Mouse (Mus musculus) MEL (cell line): ENCODE results near the gene Mrpl10. TPM values are rescaled to one million over a fixed set of nuclear protein-coding genes. Genes with fewer than 3 reads are reported as not detected.

Source experiments
- DNase-seq: peaks from one replicate; pipeline ENCODE4 v3.0.0; 2011; ENCODE audit warnings: low read depth, low spot score
- H3K27ac ChIP-seq: 2 replicates; pipeline ENCODE4 v1.5.1; 2012; ENCODE audit warnings: low read depth, mild to moderate bottlenecking, control low read depth, low read length, moderate library complexity; ENCODE audit not compliant: control insufficient read depth
- H3K27me3 ChIP-seq, 2 experiments: fragments of 150-350 bp in 1 of 2; sonication (generic) in 1 of 2; 2 replicates each; pipeline ENCODE4 v1.6.1; 2012; ENCODE audit warnings: low read length in 2 of 2, mild to moderate bottlenecking in 2 of 2, improper control_type of control experiment in 1 of 2, moderate library complexity in 1 of 2; ENCODE audit not compliant: insufficient read depth in 2 of 2, control insufficient read depth in 1 of 2
- H3K36me3 ChIP-seq, 2 experiments: 2 replicates each; pipeline ENCODE4 v1.6.1; 2012 to 2014; ENCODE audit warnings: low read length in 2 of 2, improper control_type of control experiment in 1 of 2, inconsistent platforms in 1 of 2, mild to moderate bottlenecking in 1 of 2; ENCODE audit not compliant: insufficient read depth in 2 of 2, control insufficient read depth in 1 of 2
- H3K4me1 ChIP-seq, 2 experiments: fragments of 150-350 bp in 1 of 2; sonication (generic) in 1 of 2; 2 replicates each; pipeline ENCODE4 v1.6.1; 2012; ENCODE audit warnings: low read length in 2 of 2, improper control_type of control experiment in 1 of 2, mild to moderate bottlenecking in 1 of 2; ENCODE audit not compliant: insufficient read depth in 2 of 2, control insufficient read depth in 1 of 2
- H3K4me3 ChIP-seq, 2 experiments: fragments of 150-350 bp in 1 of 2; sonication (generic) in 1 of 2; 2 replicates each; pipeline ENCODE4 v1.5.1; 2012; ENCODE audit warnings: low read depth in 2 of 2, low read length in 2 of 2, mild to moderate bottlenecking in 2 of 2, moderate library complexity in 2 of 2, control low read depth in 1 of 2, improper control_type of control experiment in 1 of 2; ENCODE audit not compliant: control insufficient read depth in 1 of 2, insufficient read depth in 1 of 2
- H3K79me2 ChIP-seq: 2 replicates; pipeline ENCODE4 v1.6.1; 2012; ENCODE audit warnings: mild to moderate bottlenecking, low read length, moderate library complexity; ENCODE audit not compliant: control insufficient read depth, poor library complexity, insufficient read depth
- H3K9ac ChIP-seq: 2 replicates; pipeline ENCODE4 v1.6.1; 2012; ENCODE audit warnings: low read depth, mild to moderate bottlenecking, control low read depth, low read length, moderate library complexity; ENCODE audit not compliant: control insufficient read depth, poor library complexity, severe bottlenecking
- H3K9me3 ChIP-seq: fragments of 150-350 bp; sonication (generic); replicated peaks from 2 replicates; pipeline ENCODE4 v1.6.1; 2012; ENCODE audit warnings: mild to moderate bottlenecking, low read length, improper control_type of control experiment, moderate library complexity; ENCODE audit not compliant: insufficient read depth
- CHD1 ChIP-seq: IDR thresholded peaks from 2 replicates; pipeline ENCODE4 v1.6.1; 2012; ENCODE audit warnings: low read depth, mild to moderate bottlenecking, inconsistent platforms, low read length, improper control_type of control experiment
- CTCF ChIP-seq, 3 experiments: IDR thresholded peaks in 2 of 3; conservative IDR thresholded peaks in 1 of 3; 2 replicates each; pipeline ENCODE4 v1.5.1; 2011 to 2012; ENCODE audit warnings: low read length in 3 of 3, low read depth in 2 of 3, mild to moderate bottlenecking in 2 of 3, improper control_type of control experiment in 1 of 3, inconsistent platforms in 1 of 3, mixed read lengths in 1 of 3, moderate library complexity in 1 of 3; ENCODE audit not compliant: control insufficient read depth in 1 of 3, insufficient read depth in 1 of 3, poor library complexity in 1 of 3, severe bottlenecking in 1 of 3
- ETS1 ChIP-seq: IDR thresholded peaks from 2 replicates; pipeline ENCODE4 v1.6.1; 2012; ENCODE audit warnings: low read depth, mild to moderate bottlenecking, inconsistent platforms, low read length, improper control_type of control experiment, moderate library complexity
- GATA1 ChIP-seq: IDR thresholded peaks from 2 replicates; pipeline ENCODE4 v1.6.1; 2011; ENCODE audit warnings: low read depth, low read length, improper control_type of control experiment
- MAX ChIP-seq: IDR thresholded peaks from 2 replicates; pipeline ENCODE4 v1.6.1; 2011; ENCODE audit warnings: low read length, improper control_type of control experiment
- MAZ ChIP-seq: IDR thresholded peaks from 2 replicates; pipeline ENCODE4 v1.6.1; 2012; ENCODE audit warnings: low read depth, mild to moderate bottlenecking, inconsistent platforms, low read length, improper control_type of control experiment
- MXI1 ChIP-seq: IDR thresholded peaks from 2 replicates; pipeline ENCODE4 v1.6.1; 2011; ENCODE audit warnings: mild to moderate bottlenecking, low read depth, low read length, improper control_type of control experiment
- MYC ChIP-seq: IDR thresholded peaks from 2 replicates; pipeline ENCODE4 v1.6.1; 2011; ENCODE audit warnings: low read depth, mild to moderate bottlenecking, low read length, improper control_type of control experiment, moderate library complexity
- NRF1 ChIP-seq: IDR thresholded peaks from 2 replicates; pipeline ENCODE4 v1.6.1; 2014; ENCODE audit warnings: low read depth, mild to moderate bottlenecking, inconsistent platforms, low read length, improper control_type of control experiment, moderate library complexity; ENCODE audit not compliant: poor library complexity, insufficient read depth, severe bottlenecking
- POLR2A ChIP-seq, 2 experiments: IDR thresholded peaks; 2 replicates each; pipeline ENCODE4 v1.6.1; 2011 to 2012; ENCODE audit warnings: low read length in 2 of 2, mild to moderate bottlenecking in 2 of 2, control low read depth in 1 of 2, improper control_type of control experiment in 1 of 2, low read depth in 1 of 2, moderate library complexity in 1 of 2; ENCODE audit not compliant: control insufficient read depth in 1 of 2, insufficient read depth in 1 of 2, poor library complexity in 1 of 2
- RAD21 ChIP-seq: IDR thresholded peaks from 2 replicates; pipeline ENCODE4 v1.6.1; 2011; ENCODE audit warnings: mild to moderate bottlenecking, low read depth, low read length, improper control_type of control experiment
- SIN3A ChIP-seq: IDR thresholded peaks from 2 replicates; pipeline ENCODE4 v1.6.1; 2012; ENCODE audit warnings: low read length, improper control_type of control experiment, inconsistent platforms
- SMC3 ChIP-seq: IDR thresholded peaks from 2 replicates; pipeline ENCODE4 v1.6.1; 2011; ENCODE audit warnings: low read depth, low read length, improper control_type of control experiment
- TBP ChIP-seq: IDR thresholded peaks from 2 replicates; pipeline ENCODE4 v1.8.0; 2011; ENCODE audit warnings: low read depth, low read length, improper control_type of control experiment
- USF2 ChIP-seq, 2 experiments: IDR thresholded peaks; 2 replicates each; pipeline ENCODE4 v1.6.1; 2011 to 2012; ENCODE audit warnings: improper control_type of control experiment in 2 of 2, low read length in 2 of 2, borderline replicate concordance in 1 of 2, inconsistent platforms in 1 of 2, low read depth in 1 of 2, mild to moderate bottlenecking in 1 of 2; ENCODE audit not compliant: insufficient read depth in 1 of 2
- ZC3H11A ChIP-seq: IDR thresholded peaks from 2 replicates; pipeline ENCODE4 v1.6.1; 2012; ENCODE audit warnings: low read depth, mild to moderate bottlenecking, inconsistent platforms, low read length, improper control_type of control experiment
- ZKSCAN1 ChIP-seq: IDR thresholded peaks from 2 replicates; pipeline ENCODE4 v1.6.1; 2012; ENCODE audit warnings: low read depth, mild to moderate bottlenecking, inconsistent platforms, low read length, improper control_type of control experiment, moderate library complexity
- ZNF384 ChIP-seq: IDR thresholded peaks from 2 replicates; pipeline ENCODE4 v1.6.1; 2012; ENCODE audit warnings: low read depth, mild to moderate bottlenecking, inconsistent platforms, low read length, improper control_type of control experiment
- polyA plus RNA-seq, 2 experiments: library from polyadenylated mRNA; stranded (reverse) in 1 of 2; unstranded in 1 of 2; fragments of >175 nt in 1 of 2; fragments of >200 nt in 1 of 2; gene quantifications; 2 replicates each; pipeline versions ENCODE4 v1.2.1 to v1.2.4; 2012; ENCODE audit warnings: low replicate concordance in 2 of 2, low read depth in 1 of 2; ENCODE audit not compliant: insufficient read length in 2 of 2, insufficient read depth in 1 of 2, missing spikeins in 1 of 2
- total RNA-seq: library from RNA; depleted of rRNA; stranded (reverse); fragments of 300-350 nt; gene quantifications from 2 replicates; pipeline ENCODE4 v1.2.3, GENCODE M21; 2012

Mrpl10 gene
- total and polyA plus RNA-seq, 3 experiments = 79.3 to 106 TPM; not detected in 1

DNA sequence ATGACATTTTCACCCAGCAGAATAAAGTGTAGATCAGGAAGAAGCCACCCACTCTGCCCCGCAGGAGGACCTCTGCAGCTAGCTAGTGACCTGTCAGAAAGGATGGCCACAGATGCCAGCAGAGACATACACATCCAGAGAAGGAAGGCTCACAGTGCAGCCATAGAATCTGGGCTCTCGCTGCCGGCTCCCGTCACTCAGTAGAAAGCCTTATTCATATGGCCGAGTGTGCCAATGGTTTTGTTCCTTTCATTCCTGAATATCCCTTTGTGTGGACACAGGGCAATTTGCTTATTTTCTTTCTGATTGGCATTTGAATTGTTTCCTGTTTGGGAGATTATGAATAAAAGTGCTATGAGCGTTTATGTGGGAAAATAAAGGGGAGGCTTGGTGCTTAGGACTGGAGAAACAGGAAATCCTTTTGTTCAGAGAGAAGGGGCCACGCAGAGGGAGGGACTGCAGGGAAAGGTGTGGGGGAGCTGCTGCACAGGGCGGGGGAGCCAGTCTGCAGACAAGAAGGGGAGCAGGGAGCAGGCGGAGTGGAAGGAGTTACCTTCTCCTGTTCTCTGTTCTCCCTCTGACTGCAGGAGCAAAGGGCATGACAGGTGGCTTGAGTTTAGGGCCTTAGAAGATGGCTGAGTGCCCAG lies 22.0 kb downstream of the Mrpl10 start:
- H3K4me3 ChIP-seq = no peak overlapping the region
- H3K4me1 ChIP-seq = no peaks in the 10 kb centered on the region
- H3K27ac ChIP-seq = no peak overlapping the region
- no peaks in the 10 kb centered on the region for H3K9me3 ChIP-seq
- H3K79me2 ChIP-seq = no peaks in the 10 kb centered on the region
- H3K36me3 ChIP-seq = no peaks in the 10 kb centered on the region; a peak in 2 of 4 replicates
- H3K9ac ChIP-seq = no peak overlapping the region
- TF ChIP-seq POLR2A (IDR thresholded peaks at IDR 0.05; ENCODE audit: control insufficient read depth in 1 of 2, insufficient read depth in 1 of 2, low read depth in 1 of 2, low read length in 2 of 2, poor library complexity in 1 of 2) = no peak
- no peak for TF ChIP-seq SIN3A
- TF ChIP-seq ETS1 = no peak
- TF ChIP-seq CHD1 = no peak
- no peak for TF ChIP-seq ZKSCAN1
- TF ChIP-seq, all 39 proteins: peak for 0
- DNase-seq = no peak
- H3K27me3 ChIP-seq = no peaks in the 10 kb centered on the region

DNA sequence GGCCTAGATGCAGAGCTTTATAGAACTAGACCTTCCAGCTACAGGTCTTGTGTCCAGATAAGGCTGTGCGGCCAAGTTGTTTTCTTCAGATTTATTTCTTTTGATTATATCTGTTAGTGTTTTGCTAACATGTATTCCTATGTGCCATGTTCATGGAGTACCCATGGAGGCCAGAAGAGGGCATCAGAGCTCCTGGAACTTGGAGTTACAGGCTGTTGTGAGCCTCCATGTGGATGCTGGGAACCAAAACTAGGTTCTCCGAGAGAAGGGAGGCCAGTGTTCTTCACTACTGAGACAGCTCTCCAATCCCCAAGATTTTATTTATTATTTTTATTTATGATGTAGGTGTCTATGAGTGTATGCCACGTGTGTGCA lies 22.5 kb downstream of the Mrpl10 start:
- Histone ChIP-seq H3K9me3 (no peaks in the 10 kb centered on the region), H3K9ac (no peak overlapping the region), H3K27me3 (no peaks in the 10 kb centered on the region), H3K36me3 (no peaks in the 10 kb centered on the region; a peak in 2 of 4 replicates), H3K4me3 (no peak overlapping the region), H3K79me2 (no peaks in the 10 kb centered on the region), H3K27ac (no peak overlapping the region), H3K4me1 (no peaks in the 10 kb centered on the region)
- TF ChIP-seq MXI1 = no peak
- peak; percentile 49 to 52 (median 50) for TF ChIP-seq CTCF (IDR thresholded peaks at IDR 0.05 in 2 of 3, conservative IDR thresholded peaks at IDR 0.05 in 1 of 3; ENCODE audit: control insufficient read depth in 1 of 3, insufficient read depth in 1 of 3, low read depth in 2 of 3, low read length in 3 of 3, poor library complexity in 1 of 3, severe bottlenecking in 1 of 3)
- TF ChIP-seq SMC3 = peak; percentile 29; the same call in 1 of the 2 replicates
- DNase-seq = peak; percentile 55

DNA sequence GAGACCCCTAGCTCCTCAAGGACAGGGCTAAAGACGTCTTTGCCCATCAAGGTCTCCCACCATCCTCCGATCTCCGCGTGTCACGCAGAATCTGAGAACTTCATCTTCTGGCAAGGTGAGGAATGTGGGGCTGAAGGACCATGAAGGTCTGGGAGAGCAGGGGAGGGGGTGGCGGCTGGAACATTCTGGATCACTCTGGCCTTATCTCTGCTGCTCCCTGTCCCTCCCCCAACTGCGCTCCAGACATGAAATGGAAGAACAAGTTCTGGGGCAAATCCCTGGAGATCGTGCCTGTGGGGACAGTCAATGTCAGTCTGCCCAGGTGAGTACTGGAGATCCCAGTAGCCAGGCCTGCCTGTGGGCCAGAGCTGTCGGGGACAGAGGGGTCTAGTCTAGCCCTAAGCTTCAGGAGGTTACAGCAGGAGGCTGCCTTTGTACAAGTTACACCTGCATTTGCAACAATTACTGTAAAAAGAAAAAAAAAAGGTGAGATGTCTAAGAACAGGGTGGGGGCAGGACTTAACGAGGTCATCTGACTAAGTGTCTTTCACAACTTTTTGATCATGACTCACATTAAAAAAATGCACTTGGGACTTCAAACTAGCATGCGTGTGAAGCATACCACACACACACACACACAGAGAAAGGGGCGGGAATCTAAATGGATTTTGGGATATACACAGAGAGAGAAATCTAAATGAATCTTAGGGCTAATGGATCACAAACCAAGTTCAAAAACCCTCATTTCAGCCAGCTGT lies 24.4 kb downstream of the Mrpl10 start:
- Histone ChIP-seq H3K36me3 (no peaks in the 10 kb centered on the region; a peak in 2 of 4 replicates), H3K4me1 (no peaks in the 10 kb centered on the region), H3K27ac (no peak overlapping the region), H3K79me2 (no peaks in the 10 kb centered on the region), H3K27me3 (no peaks in the 10 kb centered on the region), H3K9ac (no peak overlapping the region), H3K4me3 (no peak overlapping the region), H3K9me3 (no peaks in the 10 kb centered on the region)
- TF ChIP-seq MYC = no peak
- no peak for TF ChIP-seq MAZ
- TF ChIP-seq MAX = no peak
- TF ChIP-seq POLR2A (IDR thresholded peaks at IDR 0.05; ENCODE audit: control insufficient read depth in 1 of 2, insufficient read depth in 1 of 2, low read depth in 1 of 2, low read length in 2 of 2, poor library complexity in 1 of 2) = no peak
- TF ChIP-seq NRF1 = no peak
- TF ChIP-seq CHD1 = no peak
- no peak for TF ChIP-seq GATA1
- TF ChIP-seq RAD21 = no peak
- no peak for TF ChIP-seq TBP
- TF ChIP-seq ZNF384 = no peak
- TF ChIP-seq USF2 (IDR thresholded peaks at IDR 0.05; ENCODE audit: borderline replicate concordance in 1 of 2, insufficient read depth in 1 of 2, low read depth in 1 of 2, low read length in 2 of 2) = no peak
- no peak for TF ChIP-seq ZC3H11A
- no peak for DNase-seq
